In the genomic region with DNA sequence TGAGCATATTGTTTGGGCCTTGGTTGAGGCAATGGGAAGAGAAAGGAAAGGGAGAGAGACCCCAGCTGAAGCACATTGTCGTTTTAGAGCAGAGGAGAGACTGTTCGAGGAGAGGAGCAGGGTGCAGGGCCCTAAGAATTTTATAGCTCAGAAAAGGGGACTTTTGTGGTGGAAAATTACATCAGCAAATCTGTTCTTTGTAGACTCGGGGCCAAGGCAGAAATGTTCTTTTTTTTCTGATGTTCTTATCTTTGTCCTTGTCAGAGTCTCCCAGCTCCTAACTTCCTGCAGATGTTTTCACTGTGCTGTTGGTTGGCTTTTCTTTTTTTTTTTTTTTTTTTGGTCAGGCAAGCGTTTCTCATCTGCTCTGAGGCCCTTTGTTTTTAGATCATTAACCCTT, we compare ENCODE assay signal across 15 mouse cellular contexts. TPM values are rescaled to one million over a fixed set of nuclear protein-coding genes. Genes with fewer than 3 reads are reported as not detected.
A peak's percentile ranks its signal among the peaks of the same experiment; 100 is the strongest.
DNase-seq lines count a peak whose midpoint lies in the region; ATAC-seq lines count a peak whose summit lies in the region.
"Had no signal": no experiment of that assay in that cellular context is flagged by ENCODE, and none has a peak within 500 bp of the region (broad histone marks: within the 10 kb centered on the region; RNA-seq: fewer than 3 reads in every experiment).

No protein-coding gene starts in this region.

- H3K36me3 ChIP-seq in kidney, embryonic 16.5 days (ENCODE audit: insufficient read depth, low read length): peaks cover 7% of the 10 kb centered on the region; the same call in 1 of the 2 replicates
- H3K36me3 ChIP-seq in heart, embryonic 10.5 days: peaks cover 19% of the 10 kb centered on the region; the same call in 1 of the 2 replicates
- no peaks in the 10 kb centered on the region for H3K36me3 ChIP-seq in midbrain, embryonic 11.5 days (ENCODE audit: control insufficient read depth, insufficient read depth, low read length)
- H3K36me3 ChIP-seq: forebrain, embryonic 15.5 days had no signal

- peaks cover 6% of the 10 kb centered on the region; the same call in 1 of the 2 replicates for H3K4me1 ChIP-seq in kidney, embryonic 16.5 days (ENCODE audit: insufficient read depth, low read length)
- peaks cover 10% of the 10 kb centered on the region; the same call in 1 of the 2 replicates for H3K4me1 ChIP-seq in heart, embryonic 10.5 days
- H3K4me1 ChIP-seq in midbrain, embryonic 11.5 days (ENCODE audit: control insufficient read depth, insufficient read depth, low read length): no peaks in the 10 kb centered on the region
- H3K4me1 ChIP-seq: embryonic facial prominence, embryonic 15.5 days; forebrain, embryonic 15.5 days; limb, embryonic 10.5 days had no signal

- no peak overlapping the region for H3K4me3 ChIP-seq in kidney, embryonic 16.5 days (ENCODE audit: low read length)
- H3K4me3 ChIP-seq in heart, embryonic 10.5 days: no peak overlapping the region
- no peak overlapping the region for H3K4me3 ChIP-seq in midbrain, embryonic 11.5 days (ENCODE audit: low read depth, low read length)
- H3K4me3 ChIP-seq: embryonic facial prominence, embryonic 15.5 days; forebrain, embryonic 15.5 days; limb, embryonic 10.5 days; megakaryocyte, embryonic 14.5 days; myocyte had no signal

- no peak overlapping the region for H3K4me2 ChIP-seq in kidney, embryonic 16.5 days (replicated peaks; ENCODE audit: low read depth, low read length)
- no peak overlapping the region for H3K4me2 ChIP-seq in midbrain, embryonic 11.5 days
- H3K4me2 ChIP-seq: embryonic facial prominence, embryonic 15.5 days; forebrain, embryonic 15.5 days had no signal

- 25% methylated on average over 4 of the region's 4 CpGs for WGBS in kidney, embryonic 16.5 days
- WGBS in heart, embryonic 10.5 days: 22% methylated on average over 4 of the region's 4 CpGs
- 75% methylated on average over 4 of the region's 4 CpGs for WGBS in midbrain, embryonic 11.5 days

- no peaks in the 10 kb centered on the region for H3K9me3 ChIP-seq in kidney, embryonic 16.5 days (ENCODE audit: low read length)
- H3K9me3 ChIP-seq in heart, embryonic 10.5 days: no peaks in the 10 kb centered on the region
- H3K9me3 ChIP-seq in midbrain, embryonic 11.5 days (ENCODE audit: control insufficient read depth, low read length): no peaks in the 10 kb centered on the region
- H3K9me3 ChIP-seq: embryonic facial prominence, embryonic 15.5 days; forebrain, embryonic 15.5 days; limb, embryonic 10.5 days; megakaryocyte, embryonic 14.5 days had no signal

- H3K27me3 ChIP-seq in kidney, embryonic 16.5 days (ENCODE audit: insufficient read depth, low read length): no peaks in the 10 kb centered on the region
- H3K27me3 ChIP-seq in heart, embryonic 10.5 days (ENCODE audit: insufficient read depth, poor library complexity, severe bottlenecking): no peaks in the 10 kb centered on the region
- H3K27me3 ChIP-seq in midbrain, embryonic 11.5 days (ENCODE audit: control insufficient read depth, insufficient read depth, low read length): no peaks in the 10 kb centered on the region
- H3K27me3 ChIP-seq: embryonic facial prominence, embryonic 15.5 days; forebrain, embryonic 15.5 days had no signal

- 0 out of 2 replicates have a peak overlapping the region, but pooled peaks have one; percentile 26 for H3K9ac ChIP-seq in kidney, embryonic 16.5 days (replicated peaks; ENCODE audit: low read length)
- no peak overlapping the region for H3K9ac ChIP-seq in midbrain, embryonic 11.5 days (ENCODE audit: low read length)
- H3K9ac ChIP-seq: embryonic facial prominence, embryonic 15.5 days; forebrain, embryonic 15.5 days had no signal

- ATAC-seq in kidney, embryonic 16.5 days (ENCODE audit: low FRiP score, low TSS enrichment): no peak
- peak; percentile 74 for ATAC-seq in common myeloid progenitor, adult 5-6 weeks (replicated peaks; ENCODE audit: low read depth, poor library complexity, severe bottlenecking)
- peak; percentile 65 for ATAC-seq in megakaryocyte progenitor cell, adult 5-6 weeks (replicated peaks; ENCODE audit: poor library complexity)
- ATAC-seq in midbrain, embryonic 11.5 days (ENCODE audit: low FRiP score): no peak
- no peak for ATAC-seq in cerebellum, adult (ENCODE audit: insufficient number of reproducible peaks, low FRiP score, low TSS enrichment)
- ATAC-seq: CD4-positive, CD25-positive, alpha-beta regulatory T cell, adult 4 months; forebrain, embryonic 15.5 days had no signal

- H3K27ac ChIP-seq in kidney, embryonic 16.5 days (ENCODE audit: low read length): peak overlapping the region; percentile 32; the same call in 1 of the 2 replicates
- 0 out of 2 replicates have a peak overlapping the region, but pooled peaks have one; percentile 49 for H3K27ac ChIP-seq in heart, embryonic 10.5 days
- no peak overlapping the region for H3K27ac ChIP-seq in midbrain, embryonic 11.5 days (ENCODE audit: low read depth, low read length)
- H3K27ac ChIP-seq: embryonic facial prominence, embryonic 15.5 days; forebrain, embryonic 15.5 days; limb, embryonic 10.5 days had no signal

- DNase-seq in kidney, adult 11 months: no peak
- no peak for DNase-seq in heart, embryonic 10.5 days (ENCODE audit: low spot score)
- DNase-seq in urinary bladder, postnatal 4 days (ENCODE audit: low spot score in 2 of 2): no peak
- DNase-seq in midbrain, embryonic 11.5 days (ENCODE audit: low spot score, missing footprints): no peak
- DNase-seq: cerebellum, adult 18-20 months had no signal

RNA-seq across cellular contexts. Expression of a gene that starts 37.6 kb away (rescaled TPM):
- 44.8 and 45.9 TPM in 2 replicates for polyA plus RNA-seq in kidney, embryonic 16.5 days (2015; fragmentation: Nextera tagmentation; extraction: Ambion mirVana)
- total RNA-seq in common myeloid progenitor, adult 5-6 weeks (2017): 62.2 and 66.7 TPM in 2 replicates
- polyA plus RNA-seq in heart, embryonic 10.5 days (2016; fragmentation: Nextera tagmentation; extraction: Ambion mirVana): 41.9 and 45.6 TPM in 2 replicates
- total RNA-seq in megakaryocyte progenitor cell, adult 5-6 weeks (2015): 25.2 and 26.1 TPM in 2 replicates
- 35.0 and 36.6 TPM in 2 replicates for total RNA-seq in megakaryocyte progenitor cell, adult 5-6 weeks (2017)
- polyA plus RNA-seq in midbrain, embryonic 11.5 days (2014; fragmentation: Nextera tagmentation; extraction: Ambion mirVana): 128 and 140 TPM in 2 replicates

RNA-seq across cellular contexts. Expression of a gene that starts 39.3 kb away (rescaled TPM):
- 5.6 and 5.9 TPM in 2 replicates for polyA plus RNA-seq in kidney, embryonic 16.5 days (2015; fragmentation: Nextera tagmentation; extraction: Ambion mirVana)
- total RNA-seq in common myeloid progenitor, adult 5-6 weeks (2017): 0.91 and 1.9 TPM in 2 replicates
- 3.9 and 4.7 TPM in 2 replicates for polyA plus RNA-seq in heart, embryonic 10.5 days (2016; fragmentation: Nextera tagmentation; extraction: Ambion mirVana)
- total RNA-seq in megakaryocyte progenitor cell, adult 5-6 weeks (2015): 2.0 and 4.2 TPM in 2 replicates
- 2.7 and 4.8 TPM in 2 replicates for total RNA-seq in megakaryocyte progenitor cell, adult 5-6 weeks (2017)
- polyA plus RNA-seq in midbrain, embryonic 11.5 days (2014; fragmentation: Nextera tagmentation; extraction: Ambion mirVana): 2.5 and 2.8 TPM in 2 replicates

Comparison
In these comparisons a context has a peak if more than half of its experiments do, and no peak if none do; other contexts are left out.
1. ATAC-seq: peak in common myeloid progenitor, adult 5-6 weeks (single experiment) and megakaryocyte progenitor cell, adult 5-6 weeks (single experiment); none in kidney, embryonic 16.5 days (single experiment), midbrain, embryonic 11.5 days (single experiment) and cerebellum, adult (single experiment).